22 mouse cellular contexts compared by ENCODE assay signal in the genomic region with DNA sequence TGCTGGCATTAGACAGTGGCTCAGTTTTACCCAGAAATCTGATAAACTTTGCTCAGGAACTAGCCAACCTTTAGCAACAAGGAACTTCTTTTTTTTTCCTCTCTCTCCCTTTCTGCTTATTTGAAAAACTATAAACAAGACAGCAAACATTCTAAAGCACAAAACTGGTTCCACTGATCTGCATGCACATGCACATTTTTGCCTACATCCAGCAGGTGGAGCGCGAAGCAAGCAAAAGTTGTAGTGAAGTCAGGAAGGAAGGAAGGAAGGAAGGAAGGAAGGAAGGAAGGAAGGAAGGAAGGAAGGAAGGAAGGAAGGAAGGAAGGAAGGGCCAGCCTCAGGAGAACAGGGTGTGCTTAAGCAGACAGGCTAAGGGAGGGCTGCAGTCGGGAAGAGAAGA.
DNase-seq lines count a peak whose midpoint lies in the region; ATAC-seq and TF ChIP-seq lines count a peak whose summit lies in the region.
"Had no signal": no experiment of that assay in that cellular context is flagged by ENCODE, and none has a peak within 500 bp of the region (broad histone marks: within the 10 kb centered on the region; RNA-seq: fewer than 3 reads in every experiment).

No protein-coding gene starts in this region.

- H3K9ac ChIP-seq in midbrain, postnatal 0 days (replicated peaks; ENCODE audit: low read length, poor library complexity, severe bottlenecking), result no peak overlapping the region
- H3K9ac ChIP-seq in midbrain, embryonic 11.5 days (ENCODE audit: low read length), result no peak overlapping the region
- no peak overlapping the region for H3K9ac ChIP-seq in stomach, postnatal 0 days (ENCODE audit: low read length)
- H3K9ac ChIP-seq: forebrain, embryonic 13.5 days; limb, embryonic 13.5 days; liver, embryonic 12.5 days; midbrain, embryonic 13.5 days had no signal

- TF ChIP-seq CTCF in layer of hippocampus, adult 2 months (conservative IDR thresholded peaks at IDR 0.05), result peak; percentile 58
- TF ChIP-seq CTCF in midbrain, postnatal 0 days (IDR thresholded peaks at IDR 0.05), result peak; percentile 60
- peak; percentile 62 for TF ChIP-seq CTCF in stomach, postnatal 0 days (IDR thresholded peaks at IDR 0.05; ENCODE audit: low read depth)

- ATAC-seq in midbrain, postnatal 0 days (ENCODE audit: low FRiP score), result no peak
- no peak for ATAC-seq in midbrain, embryonic 11.5 days (ENCODE audit: low FRiP score)
- ATAC-seq in stomach, postnatal 0 days (ENCODE audit: low FRiP score, low TSS enrichment), result no peak
- ATAC-seq: forebrain, embryonic 13.5 days; liver, embryonic 12.5 days; midbrain, embryonic 13.5 days; Patski had no signal

- peak; percentile 55 for DNase-seq in heart, adult 11 months
- DNase-seq in heart, postnatal 25 days (ENCODE audit: low spot score), result no peak
- DNase-seq in layer of hippocampus, adult 2 months (ENCODE audit: low spot score in 2 of 2), result no peak
- no peak for DNase-seq in layer of hippocampus, adult 9-11 months
- DNase-seq in midbrain, postnatal 0 days (ENCODE audit: low spot score), result no peak
- no peak for DNase-seq in midbrain, embryonic 11.5 days (ENCODE audit: low spot score, missing footprints)
- DNase-seq in stomach, postnatal 0 days (ENCODE audit: low spot score), result no peak
- DNase-seq in cerebellum, postnatal 25 days, result no peak
- DNase-seq: adrenal gland, postnatal 14 days; cerebellum, adult 18-20 months; cerebellum, postnatal 10 days; heart, postnatal 14 days; kidney, adult 11 months; lung, adult 18-20 months; lung, postnatal 36 days had no signal

- no peaks in the 10 kb centered on the region for H3K4me1 ChIP-seq in midbrain, postnatal 0 days (ENCODE audit: insufficient read depth, low read length)
- H3K4me1 ChIP-seq in midbrain, embryonic 11.5 days (ENCODE audit: control insufficient read depth, insufficient read depth, low read length), result no peaks in the 10 kb centered on the region
- no peaks in the 10 kb centered on the region for H3K4me1 ChIP-seq in stomach, postnatal 0 days (replicated peaks; ENCODE audit: control insufficient read depth, insufficient read depth)
- H3K4me1 ChIP-seq: forebrain, embryonic 13.5 days; limb, embryonic 13.5 days; liver, embryonic 12.5 days; midbrain, embryonic 13.5 days had no signal

- peaks cover 17% of the 10 kb centered on the region; the same call in 1 of the 2 replicates for H3K36me3 ChIP-seq in midbrain, postnatal 0 days (ENCODE audit: insufficient read depth, low read length)
- no peaks in the 10 kb centered on the region for H3K36me3 ChIP-seq in midbrain, embryonic 11.5 days (ENCODE audit: control insufficient read depth, insufficient read depth, low read length)
- peaks cover 7% of the 10 kb centered on the region; the same call in 1 of the 2 replicates for H3K36me3 ChIP-seq in stomach, postnatal 0 days (ENCODE audit: control insufficient read depth, insufficient read depth, low read length)

- H3K9me3 ChIP-seq in midbrain, postnatal 0 days (ENCODE audit: low read length), result no peaks in the 10 kb centered on the region
- H3K9me3 ChIP-seq in midbrain, embryonic 11.5 days (ENCODE audit: control insufficient read depth, low read length), result no peaks in the 10 kb centered on the region
- no peaks in the 10 kb centered on the region for H3K9me3 ChIP-seq in stomach, postnatal 0 days (ENCODE audit: control insufficient read depth, low read length)
- H3K9me3 ChIP-seq: forebrain, embryonic 13.5 days; limb, embryonic 13.5 days; liver, embryonic 12.5 days; megakaryocyte, embryonic 14.5 days; midbrain, embryonic 13.5 days had no signal

- H3K27ac ChIP-seq in layer of hippocampus, adult 2 months, result no peak overlapping the region
- H3K27ac ChIP-seq in midbrain, postnatal 0 days (ENCODE audit: low read depth, low read length), result no peak overlapping the region
- H3K27ac ChIP-seq in midbrain, embryonic 11.5 days (ENCODE audit: low read depth, low read length), result no peak overlapping the region
- H3K27ac ChIP-seq in stomach, postnatal 0 days (replicated peaks), result no peak overlapping the region
- H3K27ac ChIP-seq: forebrain, embryonic 13.5 days; limb, embryonic 13.5 days; liver, embryonic 12.5 days; midbrain, embryonic 13.5 days had no signal

- WGBS in midbrain, postnatal 0 days, result 74% methylated on average over 3 of the region's 3 CpGs
- WGBS in midbrain, embryonic 11.5 days, result 80% methylated on average over 3 of the region's 3 CpGs
- WGBS in stomach, postnatal 0 days, result 80% methylated on average over 3 of the region's 3 CpGs

- H3K4me2 ChIP-seq in midbrain, postnatal 0 days (ENCODE audit: low read depth, low read length, poor library complexity, severe bottlenecking), result no peak overlapping the region
- H3K4me2 ChIP-seq in midbrain, embryonic 11.5 days, result no peak overlapping the region
- no peak overlapping the region for H3K4me2 ChIP-seq in stomach, postnatal 0 days (replicated peaks; ENCODE audit: low read depth)
- H3K4me2 ChIP-seq: forebrain, embryonic 13.5 days; limb, embryonic 13.5 days; liver, embryonic 12.5 days; midbrain, embryonic 13.5 days had no signal

- H3K27me3 ChIP-seq in midbrain, postnatal 0 days (ENCODE audit: insufficient read depth, low read length), result no peaks in the 10 kb centered on the region
- no peaks in the 10 kb centered on the region for H3K27me3 ChIP-seq in midbrain, embryonic 11.5 days (ENCODE audit: control insufficient read depth, insufficient read depth, low read length)
- H3K27me3 ChIP-seq in stomach, postnatal 0 days (ENCODE audit: control insufficient read depth, insufficient read depth, low read length), result no peaks in the 10 kb centered on the region
- H3K27me3 ChIP-seq: CH12.LX; forebrain, embryonic 13.5 days; limb, embryonic 13.5 days; liver, embryonic 12.5 days; megakaryocyte, embryonic 14.5 days; midbrain, embryonic 13.5 days; Patski had no signal

- TF ChIP-seq EP300 in stomach, postnatal 0 days (optimal IDR thresholded peaks at IDR 0.05), result no peak

- no peak overlapping the region for H3K4me3 ChIP-seq in layer of hippocampus, adult 2 months
- H3K4me3 ChIP-seq in midbrain, postnatal 0 days (ENCODE audit: low read depth, low read length), result no peak overlapping the region
- no peak overlapping the region for H3K4me3 ChIP-seq in midbrain, embryonic 11.5 days (ENCODE audit: low read depth, low read length)
- no peak overlapping the region for H3K4me3 ChIP-seq in stomach, postnatal 0 days (ENCODE audit: low read depth, low read length)
- H3K4me3 ChIP-seq: forebrain, embryonic 13.5 days; limb, embryonic 13.5 days; liver, embryonic 12.5 days; megakaryocyte, embryonic 14.5 days; midbrain, embryonic 13.5 days had no signal

- intact Hi-C loops in heart, postnatal 25 days (cut with DNase I), result no loop called here
